Mouse (Mus musculus) limb, embryonic 15.5 days (tissue): ENCODE results near the gene Gcnt2. TPM values are rescaled to one million over a fixed set of nuclear protein-coding genes. Genes with fewer than 3 reads are reported as not detected.
"Not testable (repeated sequence)": the region's sequence is repeated elsewhere in the genome, so short reads cannot be mapped to it uniquely, and the experiment has no call there.

ENCODE experiments used
- ATAC-seq: fragments of 200-750 bp; cut with Nextera tagmentation; 2 replicates; pipeline ENCODE4 v1.8.0; 2017; ENCODE audit warnings: low read depth, moderate TSS enrichment; ENCODE audit not compliant: insufficient number of reproducible peaks, low FRiP score, low TSS enrichment
- H3K27ac ChIP-seq: fragments of 300-500 bp; sonication (generic); 2 replicates; pipeline ENCODE4 v1.5.1; 2015; ENCODE audit warnings: moderate library complexity, mild to moderate bottlenecking, inconsistent platforms
- H3K27me3 ChIP-seq: fragments of 300-500 bp; sonication (generic); 2 replicates; pipeline ENCODE4 v1.6.1; 2015; ENCODE audit warnings: inconsistent platforms
- H3K36me3 ChIP-seq: fragments of 300-500 bp; sonication (generic); 2 replicates; pipeline ENCODE4 v1.6.1; 2015; ENCODE audit warnings: inconsistent platforms
- H3K4me1 ChIP-seq: fragments of 300-500 bp; sonication (generic); 2 replicates; pipeline ENCODE4 v1.6.1; 2015; ENCODE audit warnings: inconsistent platforms
- H3K4me2 ChIP-seq: fragments of 300-500 bp; sonication (generic); 2 replicates; pipeline ENCODE4 v1.6.1; 2015; ENCODE audit warnings: mild to moderate bottlenecking, inconsistent platforms
- H3K4me3 ChIP-seq: fragments of 300-500 bp; sonication (generic); 2 replicates; pipeline ENCODE4 v1.5.1; 2015; ENCODE audit warnings: mild to moderate bottlenecking, inconsistent platforms
- H3K9ac ChIP-seq: fragments of 300-500 bp; sonication (generic); 2 replicates; pipeline ENCODE4 v1.6.1; 2015; ENCODE audit warnings: inconsistent platforms
- H3K9me3 ChIP-seq: fragments of 300-500 bp; sonication (generic); 2 replicates; pipeline ENCODE4 v1.6.1; 2016; ENCODE audit warnings: inconsistent platforms
- WGBS: fragments of 180-500 bp; shearing (Covaris S2); methylation state at CpG from one replicate; pipeline ENCODE4 v1.1.7; 2015; 5-methylcytosine and 5-hydroxymethylcytosine counted together
- polyA plus RNA-seq: library from polyadenylated mRNA; unstranded; fragments of >200 nt; fragmentation: Nextera tagmentation; extraction: Ambion mirVana; gene quantifications from 2 replicates; pipeline ENCODE4 v1.2.1, GENCODE M21; 2015

The Gcnt2 gene
- polyA plus RNA-seq, 1 experiment from 2014 or later: 3.4 TPM

DNA sequence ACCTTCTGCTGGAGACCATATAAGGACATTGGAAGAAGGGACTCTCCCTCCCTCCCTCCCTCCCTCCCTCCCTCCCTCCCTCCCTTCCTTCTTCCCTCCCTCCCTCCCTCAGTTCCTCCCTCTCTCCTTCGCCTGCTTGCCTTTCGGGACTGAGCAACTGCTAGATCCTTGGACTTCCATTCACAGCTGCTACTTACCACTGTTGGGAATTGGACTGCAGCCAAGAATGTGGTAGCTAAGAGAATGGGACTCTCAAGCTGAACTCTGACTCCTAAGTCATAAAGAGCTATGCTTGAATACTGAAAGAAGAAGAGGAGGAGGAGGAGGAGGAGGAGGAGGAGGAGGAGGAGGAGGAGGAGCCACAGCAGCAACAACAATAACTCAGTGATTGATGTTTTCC, 72.3 kb downstream of the Gcnt2 start:
- not testable (repeated sequence) for H3K9me3 ChIP-seq, H3K36me3 ChIP-seq, ATAC-seq, H3K27ac ChIP-seq, H3K27me3 ChIP-seq, H3K4me2 ChIP-seq, H3K4me3 ChIP-seq, H3K9ac ChIP-seq, H3K4me1 ChIP-seq
- no CpG with 5 or more reads among the region's 2 CpGs for WGBS

GRCm38 (mm10) chr13:40932573-40932972, 73.0 kb downstream of the Gcnt2 start:
- Histone ChIP-seq H3K27ac (no peak overlapping the region), H3K4me1 (0 out of 2 replicates have a peak, but pooled peaks cover 3% of the 10 kb centered on the region), H3K36me3 (no peaks in the 10 kb centered on the region), H3K9ac (no peak overlapping the region), H3K4me3 (no peak overlapping the region), H3K27me3 (no peaks in the 10 kb centered on the region), H3K4me2 (no peak overlapping the region), H3K9me3 (no peaks in the 10 kb centered on the region)
- WGBS: 83% methylated on average over 5 of the region's 5 CpGs
- ATAC-seq: no peak

DNA sequence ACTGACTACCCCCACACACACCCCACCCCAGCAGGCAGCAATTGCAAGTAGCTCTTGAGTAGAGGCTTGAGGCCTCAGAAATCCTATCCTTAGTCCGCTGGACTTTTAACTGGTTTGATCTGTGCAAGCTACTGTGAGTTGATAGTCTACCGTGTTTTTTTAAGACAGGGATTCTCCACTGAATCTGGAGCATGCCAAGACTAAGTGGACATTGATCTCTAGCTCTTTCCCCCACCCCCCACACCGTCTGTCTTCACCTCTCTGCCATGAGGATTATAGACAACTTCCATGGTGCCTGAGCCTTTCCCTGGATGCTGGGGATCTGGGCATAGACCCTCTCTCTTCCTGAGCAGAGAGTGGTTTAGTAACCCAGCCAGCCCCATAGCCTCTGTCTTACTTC, 74.8 kb downstream of the Gcnt2 start:
- no peaks in the 10 kb centered on the region for H3K36me3 ChIP-seq
- WGBS: 77% methylated on average over 3 of the region's 3 CpGs
- H3K9me3 ChIP-seq: no peaks in the 10 kb centered on the region
- 0 out of 2 replicates have a peak, but pooled peaks cover 3% of the 10 kb centered on the region for H3K4me1 ChIP-seq
- H3K9ac ChIP-seq: no peak overlapping the region
- ATAC-seq: no peak
- no peaks in the 10 kb centered on the region for H3K27me3 ChIP-seq
- no peak overlapping the region for H3K4me3 ChIP-seq
- H3K4me2 ChIP-seq: no peak overlapping the region
- H3K27ac ChIP-seq: no peak overlapping the region

DNA sequence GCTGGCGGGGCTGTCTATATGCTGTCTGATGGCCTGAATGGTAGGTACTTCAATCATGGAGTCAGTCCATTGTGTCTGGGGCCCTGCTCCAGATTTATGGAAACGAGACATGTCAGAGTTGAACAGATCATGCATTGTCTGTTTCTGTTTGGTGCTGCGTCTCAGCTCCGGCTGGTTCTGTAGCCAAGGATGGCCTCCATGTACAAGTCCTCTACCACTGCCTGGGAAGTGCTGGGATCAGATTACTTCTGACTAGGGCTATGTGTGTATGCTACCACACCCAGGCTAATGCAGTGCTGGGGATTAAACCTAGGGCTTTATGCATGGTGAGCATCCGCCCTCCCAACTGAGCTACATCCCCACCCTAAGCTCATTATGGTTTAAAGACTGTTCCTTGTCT, 78.0 kb downstream of the Gcnt2 start:
- WGBS: 86% methylated on average over 5 of the region's 5 CpGs

DNA sequence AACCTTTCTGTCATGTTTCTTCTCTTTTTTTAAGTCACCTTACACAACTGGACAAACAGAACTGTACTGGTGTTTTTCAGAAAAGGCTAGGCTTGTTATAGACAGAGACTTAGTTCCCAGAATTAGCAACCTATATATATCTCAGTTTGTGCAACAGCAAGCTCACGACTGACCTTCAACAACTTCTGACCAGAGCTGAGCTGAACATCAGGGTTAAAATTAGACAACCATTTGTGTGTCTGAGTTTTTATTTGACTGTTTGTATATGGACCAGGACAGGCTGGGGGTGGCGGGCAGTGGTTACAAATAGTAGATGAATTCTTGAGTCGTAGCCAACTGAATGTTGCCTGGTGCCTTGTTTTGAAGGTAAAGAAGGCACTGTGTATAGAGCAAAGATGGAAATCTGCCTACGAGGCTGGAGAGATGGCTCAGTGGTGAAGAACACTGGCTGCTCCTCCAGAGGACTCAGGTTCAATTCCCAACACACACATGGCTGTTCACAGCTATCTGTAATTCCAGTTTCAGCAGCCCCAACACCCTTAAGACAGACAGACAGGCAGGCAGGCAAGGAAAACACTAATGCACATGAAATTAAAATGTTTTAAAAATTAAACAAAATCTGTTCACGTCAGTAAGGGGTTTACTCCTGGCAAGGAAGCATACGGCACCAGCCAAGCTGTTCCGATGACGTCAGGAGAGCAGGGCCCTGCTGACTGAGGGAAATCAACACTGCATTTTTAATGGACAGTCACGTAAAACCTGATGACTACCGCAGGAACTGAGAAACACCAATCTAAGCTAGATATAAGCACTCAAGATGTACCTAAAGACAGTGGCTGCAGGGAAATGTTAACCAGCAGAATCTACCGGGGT, 79.2 kb downstream of the Gcnt2 start:
- ATAC-seq: no peak
- no peak overlapping the region for H3K27ac ChIP-seq
- H3K27me3 ChIP-seq: no peaks in the 10 kb centered on the region
- no peaks in the 10 kb centered on the region for H3K36me3 ChIP-seq
- 60% methylated on average over 11 of the region's 11 CpGs for WGBS
- 0 out of 2 replicates have a peak, but pooled peaks cover 3% of the 10 kb centered on the region for H3K4me1 ChIP-seq
- no peak overlapping the region for H3K9ac ChIP-seq
- no peak overlapping the region for H3K4me2 ChIP-seq
- no peaks in the 10 kb centered on the region for H3K9me3 ChIP-seq
- no peak overlapping the region for H3K4me3 ChIP-seq

More for the DNA sequence above, 78.0 kb downstream of the Gcnt2 start:
- H3K27ac ChIP-seq: no peak overlapping the region
- no peaks in the 10 kb centered on the region for H3K9me3 ChIP-seq
- no peaks in the 10 kb centered on the region for H3K36me3 ChIP-seq
- no peak for ATAC-seq
- no peak overlapping the region for H3K4me3 ChIP-seq
- H3K27me3 ChIP-seq: no peaks in the 10 kb centered on the region
- H3K4me1 ChIP-seq: 0 out of 2 replicates have a peak, but pooled peaks cover 3% of the 10 kb centered on the region
- no peak overlapping the region for H3K9ac ChIP-seq
- no peak overlapping the region for H3K4me2 ChIP-seq

GRCm38 (mm10) chr13:40943066-40943465, 83.5 kb downstream of the Gcnt2 start:
- Histone ChIP-seq H3K9me3 (no peaks in the 10 kb centered on the region), H3K9ac (no peak overlapping the region), H3K4me3 (no peak overlapping the region), H3K27ac (no peak overlapping the region), H3K36me3 (no peaks in the 10 kb centered on the region), H3K4me1 (0 out of 2 replicates have a peak, but pooled peaks cover 8% of the 10 kb centered on the region), H3K4me2 (no peak overlapping the region), H3K27me3 (no peaks in the 10 kb centered on the region)
- 96% methylated on average over 1 of the region's 1 CpGs for WGBS
- ATAC-seq: no peak

DNA sequence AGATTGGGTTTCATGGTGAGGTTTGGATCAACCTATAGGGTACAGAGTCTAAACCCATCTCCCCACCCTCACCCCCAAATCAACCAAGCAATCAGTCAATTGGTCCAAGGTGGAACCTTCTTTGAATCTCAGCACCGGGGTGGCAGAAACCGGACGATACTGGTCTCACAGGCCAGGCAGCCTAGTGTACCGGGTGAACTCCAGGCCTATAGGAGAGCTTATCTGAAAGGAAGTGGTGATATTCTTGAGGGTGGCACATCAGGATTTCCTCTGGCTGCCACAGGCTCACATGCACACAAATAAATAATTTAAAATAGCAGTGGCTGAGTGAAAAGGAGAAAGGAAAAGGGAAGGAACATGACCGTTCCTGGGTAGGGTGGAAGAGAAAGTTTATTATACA, 84.4 kb downstream of the Gcnt2 start:
- Histone ChIP-seq H3K9ac (no peak overlapping the region), H3K4me3 (no peak overlapping the region), H3K27ac (no peak overlapping the region), H3K4me1 (0 out of 2 replicates have a peak, but pooled peaks cover 8% of the 10 kb centered on the region), H3K27me3 (no peaks in the 10 kb centered on the region), H3K36me3 (no peaks in the 10 kb centered on the region), H3K4me2 (no peak overlapping the region), H3K9me3 (no peaks in the 10 kb centered on the region)
- ATAC-seq: no peak
- 60% methylated on average over 5 of the region's 5 CpGs for WGBS

DNA sequence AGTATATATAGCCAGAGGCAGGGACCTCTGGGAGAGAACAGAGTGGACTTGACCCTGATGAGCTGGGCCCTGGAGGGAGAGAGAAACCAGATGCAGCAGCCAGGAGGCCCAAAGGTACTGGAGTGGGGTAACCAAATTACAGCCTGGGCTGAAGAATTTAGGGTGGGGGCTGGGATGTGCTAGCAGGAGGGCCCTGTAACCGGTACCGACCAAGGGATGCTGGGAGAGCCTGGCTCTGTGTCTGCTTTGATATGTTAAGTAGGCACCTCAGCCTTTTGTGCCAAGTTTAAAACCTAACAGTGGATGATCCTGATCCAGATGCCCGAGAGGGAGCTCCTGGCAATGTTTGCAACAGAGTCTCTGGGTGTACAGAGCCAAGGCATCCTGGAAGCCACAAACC, 84.8 kb downstream of the Gcnt2 start:
- H3K9me3 ChIP-seq: no peaks in the 10 kb centered on the region
- no peak overlapping the region for H3K4me2 ChIP-seq
- 0 out of 2 replicates have a peak, but pooled peaks cover 5% of the 10 kb centered on the region for H3K4me1 ChIP-seq
- H3K4me3 ChIP-seq: no peak overlapping the region
- no peaks in the 10 kb centered on the region for H3K36me3 ChIP-seq
- no peaks in the 10 kb centered on the region for H3K27me3 ChIP-seq
- no peak overlapping the region for H3K9ac ChIP-seq
- H3K27ac ChIP-seq: no peak overlapping the region
- WGBS: 18% methylated on average over 3 of the region's 3 CpGs
- no peak for ATAC-seq

- 64% methylated on average over 3 of the region's 3 CpGs for WGBS
- Histone ChIP-seq H3K9ac (no peak overlapping the region), H3K36me3 (no peaks in the 10 kb centered on the region), H3K4me1 (0 out of 2 replicates have a peak, but pooled peaks cover 5% of the 10 kb centered on the region), H3K4me3 (no peak overlapping the region), H3K27ac (no peak overlapping the region), H3K9me3 (no peaks in the 10 kb centered on the region), H3K27me3 (no peaks in the 10 kb centered on the region), H3K4me2 (no peak overlapping the region)
- no peak for ATAC-seq
These were observed 87.0 kb downstream of the Gcnt2 start for GRCm38 (mm10) chr13:40946513-40946912.

- 0 out of 2 replicates have a peak, but pooled peaks cover 5% of the 10 kb centered on the region for H3K4me1 ChIP-seq
- no peaks in the 10 kb centered on the region for H3K36me3 ChIP-seq
- WGBS: 74% methylated on average over 7 of the region's 7 CpGs
- H3K4me2 ChIP-seq: no peak overlapping the region
- no peaks in the 10 kb centered on the region for H3K9me3 ChIP-seq
- no peak for ATAC-seq
- no peak overlapping the region for H3K9ac ChIP-seq
- no peak overlapping the region for H3K4me3 ChIP-seq
- H3K27ac ChIP-seq: no peak overlapping the region
- H3K27me3 ChIP-seq: no peaks in the 10 kb centered on the region
These were observed 88.1 kb downstream of the Gcnt2 start for GRCm38 (mm10) chr13:40947538-40948205.

GRCm38 (mm10) chr13:40951386-40951976, 91.9 kb downstream of the Gcnt2 start:
- H3K27me3 ChIP-seq: no peaks in the 10 kb centered on the region
- H3K36me3 ChIP-seq: no peaks in the 10 kb centered on the region
- ATAC-seq: no peak
- H3K9ac ChIP-seq: no peak overlapping the region
- 79% methylated on average over 10 of the region's 10 CpGs for WGBS
- H3K9me3 ChIP-seq: no peaks in the 10 kb centered on the region
- H3K27ac ChIP-seq: no peak overlapping the region
- no peak overlapping the region for H3K4me2 ChIP-seq
- H3K4me3 ChIP-seq: no peak overlapping the region
- no peaks in the 10 kb centered on the region for H3K4me1 ChIP-seq

DNA sequence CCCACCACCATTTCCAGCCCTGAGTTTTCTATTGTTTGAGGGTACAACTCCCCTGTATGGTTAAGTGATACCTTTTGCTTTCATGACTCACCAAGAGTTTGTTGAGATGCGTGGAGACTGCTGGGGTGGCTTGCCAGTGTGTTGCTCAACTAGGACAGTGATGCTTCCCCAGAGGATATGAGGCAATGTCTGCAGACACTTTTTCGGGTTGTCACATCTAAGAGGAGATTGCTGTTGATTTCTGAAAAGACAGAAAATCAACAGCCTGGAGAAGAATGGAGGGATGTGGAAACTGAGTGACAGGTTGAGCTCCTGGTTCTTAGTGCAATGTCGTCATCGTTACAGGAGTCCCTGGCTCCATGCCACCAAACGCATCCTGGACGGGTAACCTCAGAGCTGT, 93.7 kb downstream of the Gcnt2 start:
- no peaks in the 10 kb centered on the region for H3K9me3 ChIP-seq
- no peaks in the 10 kb centered on the region for H3K36me3 ChIP-seq
- H3K4me3 ChIP-seq: no peak overlapping the region
- no peak overlapping the region for H3K27ac ChIP-seq
- H3K4me1 ChIP-seq: no peaks in the 10 kb centered on the region
- no peak overlapping the region for H3K4me2 ChIP-seq
- WGBS: 71% methylated on average over 6 of the region's 6 CpGs
- ATAC-seq: no peak
- no peaks in the 10 kb centered on the region for H3K27me3 ChIP-seq
- no peak overlapping the region for H3K9ac ChIP-seq
